Comparison of ENCODE assay signal across 8 mouse cellular contexts in genomic region chr7:143763794-143764193, GRCm38 (mm10). TPM values are rescaled to one million over a fixed set of nuclear protein-coding genes. Genes with fewer than 3 reads are reported as not detected.
DNase-seq lines count a peak whose midpoint lies in the region; ATAC-seq and TF ChIP-seq lines count a peak whose summit lies in the region.

No protein-coding gene starts in this region.

- in situ Hi-C loops in CH12.LX (cut with MboI; ENCODE audit: low pct_ligation_motif_present, low pct_unique_long_range_greater_than_20kb, low sequenced_read_pairs), result loop anchor here (5.0 kb wide), 1 partner anchor 166 kb away; no protein-coding TSS in a partner anchor

- TF ChIP-seq CTCF in CH12.LX (conservative IDR thresholded peaks at IDR 0.05 in 1 of 2, IDR thresholded peaks at IDR 0.05 in 1 of 2; ENCODE audit: low read depth in 2 of 2, low read length in 2 of 2), result peak; percentile 89 to 91
- TF ChIP-seq CTCF in cortical plate, adult 2 months (IDR thresholded peaks at IDR 0.05; ENCODE audit: extremely low read depth, insufficient read depth, low read length), result peak; percentile 83

- H3K9ac ChIP-seq in kidney, embryonic 15.5 days, result no peak overlapping the region
- H3K9ac ChIP-seq in CH12.LX (ENCODE audit: insufficient read depth, low read depth), result no peak overlapping the region

- TF ChIP-seq EP300 in CH12.LX (IDR thresholded peaks at IDR 0.05; ENCODE audit: low read length), result no peak

- no peak overlapping the region for H3K27ac ChIP-seq in kidney, embryonic 15.5 days
- no peak overlapping the region for H3K27ac ChIP-seq in CH12.LX (ENCODE audit: insufficient read depth, low read depth)
- no peak overlapping the region for H3K27ac ChIP-seq in cortical plate, adult 2 months (ENCODE audit: insufficient read depth, low read length)

- TF ChIP-seq POLR2A in CH12.LX (IDR thresholded peaks at IDR 0.05; ENCODE audit: low read depth, low read length), result no peak
- no peak for TF ChIP-seq POLR2A in cortical plate, adult 2 months (IDR thresholded peaks at IDR 0.05; ENCODE audit: extremely low read depth, insufficient read depth, low read length)

- dilution Hi-C loops in CH12.LX (cut with MboI; ENCODE audit: extremely low pct_ligation_motif_present, extremely low pct_unique_long_range_greater_than_20kb, low sequenced_read_pairs), result no loop called here

- no peak for DNase-seq in kidney, adult 8-10 months
- DNase-seq in CH12.LX (ENCODE audit: extremely low read depth), result peak; percentile 43
- DNase-seq in urinary bladder, postnatal 10 days (ENCODE audit: low spot score), result no peak
- no peak for DNase-seq in left cerebral cortex, adult 8-10 months (ENCODE audit: low spot score in 2 of 2)
- DNase-seq in right cerebral cortex, postnatal 36 days (ENCODE audit: low spot score in 2 of 2), result no peak

- TF ChIP-seq RAD21 in CH12.LX (IDR thresholded peaks at IDR 0.05; ENCODE audit: low read depth, low read length), result peak; percentile 86

- no peaks in the 10 kb centered on the region for H3K79me2 ChIP-seq in CH12.LX (replicated peaks; ENCODE audit: control insufficient read depth, extremely low read depth, insufficient read depth, poor library complexity, severe bottlenecking)

- no peak overlapping the region for H3K4me3 ChIP-seq in kidney, embryonic 15.5 days (replicated peaks)
- H3K4me3 ChIP-seq in CH12.LX (replicated peaks in 1 of 3; ENCODE audit: low read depth in 2 of 3, low read length in 2 of 3, poor library complexity in 1 of 3), result no peak overlapping the region
- no peak overlapping the region for H3K4me3 ChIP-seq in cortical plate, adult 2 months (ENCODE audit: insufficient read depth, low read length)

- no peaks in the 10 kb centered on the region for H3K4me1 ChIP-seq in kidney, embryonic 15.5 days
- H3K4me1 ChIP-seq in CH12.LX (ENCODE audit: control insufficient read depth in 1 of 2, insufficient read depth in 2 of 2), result no peaks in the 10 kb centered on the region
- no peaks in the 10 kb centered on the region for H3K4me1 ChIP-seq in cortical plate, adult 2 months (ENCODE audit: control insufficient read depth, insufficient read depth, low read length)

- ATAC-seq in kidney, embryonic 15.5 days (replicated peaks; ENCODE audit: low FRiP score), result peak; percentile 60; the same call in 1 of the 2 replicates
- ATAC-seq in megakaryocyte progenitor cell, adult 5-6 weeks (replicated peaks; ENCODE audit: poor library complexity), result peak; percentile 82

- no peaks in the 10 kb centered on the region for H3K36me3 ChIP-seq in kidney, embryonic 15.5 days
- no peaks in the 10 kb centered on the region for H3K36me3 ChIP-seq in CH12.LX (replicated peaks in 1 of 2; ENCODE audit: control insufficient read depth in 1 of 2, insufficient read depth in 1 of 2, low read length in 1 of 2)

- 19% methylated on average over 3 of the region's 3 CpGs for WGBS in kidney, embryonic 15.5 days

- H3K4me2 ChIP-seq in kidney, embryonic 15.5 days, result no peak overlapping the region
- H3K4me2 ChIP-seq in CH12.LX (ENCODE audit: insufficient read depth, low read depth, poor library complexity, severe bottlenecking), result no peak overlapping the region

- H3K27me3 ChIP-seq in kidney, embryonic 15.5 days, result peaks cover 28% of the 10 kb centered on the region
- H3K27me3 ChIP-seq in CH12.LX (replicated peaks), result peaks cover 72% of the 10 kb centered on the region

- H3K9me3 ChIP-seq in kidney, embryonic 15.5 days (replicated peaks), result no peaks in the 10 kb centered on the region
- no peaks in the 10 kb centered on the region for H3K9me3 ChIP-seq in CH12.LX (replicated peaks; ENCODE audit: low read length)

TF ChIP-seq in CH12.LX, 34 proteins besides CTCF, POLR2A, EP300 and RAD21:
- TF ChIP-seq ZC3H11A (IDR thresholded peaks at IDR 0.05; ENCODE audit: low read depth, low read length) (peak; percentile 20; the same call in 1 of the 2 replicates), SIN3A (IDR thresholded peaks at IDR 0.05; ENCODE audit: low read length) (no peak), SMC3 (IDR thresholded peaks at IDR 0.05; ENCODE audit: low read depth, low read length) (peak; percentile 82), ETS1 (conservative IDR thresholded peaks at IDR 0.05; ENCODE audit: low read depth, low read length) (no peak), MAFK (IDR thresholded peaks at IDR 0.05; ENCODE audit: insufficient replicate concordance, low read length) (no peak), ZMIZ1 (IDR thresholded peaks at IDR 0.05; ENCODE audit: low read depth, low read length) (no peak), NRF1 (IDR thresholded peaks at IDR 0.05; ENCODE audit: low read depth, low read length) (0 out of 2 replicates have a peak, but pooled peaks have one; percentile 18)

RNA-seq across cellular contexts. Expression of gene Mrgprg, which starts 3.0 kb away (rescaled TPM):
- not detected in 2 replicates for polyA plus RNA-seq in kidney, embryonic 15.5 days (2015; fragmentation: Nextera tagmentation; extraction: Ambion mirVana)
- total RNA-seq in CH12.LX (2012; rRNA removed) (not detected in 2 replicates), CH12.LX (2014; rRNA removed) (not detected in 2 replicates)
- not detected in 2 replicates for polyA plus RNA-seq in CH12.LX (2012; ENCODE audit: insufficient read length, low read depth)
- not detected in 2 replicates for polyA plus RNA-seq in cortical plate, adult 2 months (2012; rRNA removed)
- not detected in 2 replicates for total RNA-seq in megakaryocyte progenitor cell, adult 5-6 weeks (2015)
- total RNA-seq in megakaryocyte progenitor cell, adult 5-6 weeks (2017), result not detected in 2 replicates
- not detected for total RNA-seq in left cerebral cortex, adult 8-10 months (2022)

RNA-seq across cellular contexts. Expression of gene Osbpl5, which starts 7.0 kb away (rescaled TPM):
- polyA plus RNA-seq in kidney, embryonic 15.5 days (2015; fragmentation: Nextera tagmentation; extraction: Ambion mirVana), result 31.9 and 34.0 TPM in 2 replicates
- total RNA-seq in CH12.LX (2012; rRNA removed) (1.7 and 2.0 TPM in 2 replicates), CH12.LX (2014; rRNA removed) (0.66 and 1.1 TPM in 2 replicates)
- 1.6 and 2.2 TPM in 2 replicates for polyA plus RNA-seq in CH12.LX (2012; ENCODE audit: insufficient read length, low read depth)
- polyA plus RNA-seq in cortical plate, adult 2 months (2012; rRNA removed), result 37.4 and 39.1 TPM in 2 replicates
- 2.7 and 3.4 TPM in 2 replicates for total RNA-seq in megakaryocyte progenitor cell, adult 5-6 weeks (2015)
- 4.4 and 8.6 TPM in 2 replicates for total RNA-seq in megakaryocyte progenitor cell, adult 5-6 weeks (2017)
- 10 to 100 TPM; 32.1 to 43.1 (median 38.2) TPM for total RNA-seq in left cerebral cortex, adult 8-10 months (2022)

RNA-seq across cellular contexts. Expression of gene Mrgpre, which starts 20.5 kb away (rescaled TPM):
- polyA plus RNA-seq in kidney, embryonic 15.5 days (2015; fragmentation: Nextera tagmentation; extraction: Ambion mirVana), result 1.7 and 2.0 TPM in 2 replicates
- total RNA-seq in CH12.LX (2012; rRNA removed) (1.3 and 1.5 TPM in 2 replicates), CH12.LX (2014; rRNA removed) (0.26 and 0.68 TPM in 2 replicates)
- polyA plus RNA-seq in CH12.LX (2012; ENCODE audit: insufficient read length, low read depth), result 3.0 and 3.5 TPM in 2 replicates
- polyA plus RNA-seq in cortical plate, adult 2 months (2012; rRNA removed), result 5.3 and 5.7 TPM in 2 replicates
- total RNA-seq in megakaryocyte progenitor cell, adult 5-6 weeks (2015), result 1.3 and 2.9 TPM in 2 replicates
- total RNA-seq in megakaryocyte progenitor cell, adult 5-6 weeks (2017), result 0.17 and 0.95 TPM in 2 replicates
- total RNA-seq in left cerebral cortex, adult 8-10 months (2022), result 1 to 10 TPM; 7.0 to 8.4 (median 7.8) TPM

RNA-seq across cellular contexts. Expression of gene Nadsyn1, which starts 58.9 kb away (rescaled TPM):
- polyA plus RNA-seq in kidney, embryonic 15.5 days (2015; fragmentation: Nextera tagmentation; extraction: Ambion mirVana), result 9.0 and 10.4 TPM in 2 replicates
- 8.0 and 11.7 TPM in 2 replicates for total RNA-seq in CH12.LX (2012; rRNA removed)
- total RNA-seq in CH12.LX (2014; rRNA removed), result 7.9 and 8.6 TPM in 2 replicates
- 5.1 and 5.4 TPM in 2 replicates for polyA plus RNA-seq in CH12.LX (2012; ENCODE audit: insufficient read length, low read depth)
- polyA plus RNA-seq in cortical plate, adult 2 months (2012; rRNA removed), result 8.8 and 10.6 TPM in 2 replicates
- total RNA-seq in megakaryocyte progenitor cell, adult 5-6 weeks (2015), result 4.4 and 7.1 TPM in 2 replicates
- 9.2 and 9.5 TPM in 2 replicates for total RNA-seq in megakaryocyte progenitor cell, adult 5-6 weeks (2017)
- 1 to 10 TPM; 5.4 to 7.8 (median 5.7) TPM for total RNA-seq in left cerebral cortex, adult 8-10 months (2022)

RNA-seq across cellular contexts. Expression of gene Dhcr7, which starts 59.2 kb away (rescaled TPM):
- polyA plus RNA-seq in kidney, embryonic 15.5 days (2015; fragmentation: Nextera tagmentation; extraction: Ambion mirVana), result 37.7 and 47.2 TPM in 2 replicates
- 17.3 and 18.1 TPM in 2 replicates for total RNA-seq in CH12.LX (2012; rRNA removed)
- total RNA-seq in CH12.LX (2014; rRNA removed), result 17.7 and 22.1 TPM in 2 replicates
- polyA plus RNA-seq in CH12.LX (2012; ENCODE audit: insufficient read length, low read depth), result 46.9 and 60.3 TPM in 2 replicates
- polyA plus RNA-seq in cortical plate, adult 2 months (2012; rRNA removed), result 62.6 and 64.5 TPM in 2 replicates
- 26.3 and 29.4 TPM in 2 replicates for total RNA-seq in megakaryocyte progenitor cell, adult 5-6 weeks (2015)
- total RNA-seq in megakaryocyte progenitor cell, adult 5-6 weeks (2017), result 10.9 and 13.2 TPM in 2 replicates
- 10 to 100 TPM; 37.6 to 43.0 (median 39.8) TPM for total RNA-seq in left cerebral cortex, adult 8-10 months (2022)
